Mouse (Mus musculus): Measurements from ENCODE around the gene Ugt3a2. TPM values are rescaled to one million over a fixed set of nuclear protein-coding genes. Genes with fewer than 3 reads are reported as not detected.
A peak's percentile ranks its signal among the peaks of the same experiment; 100 is the strongest.

Gene Ugt3a2
- polyA plus RNA-seq, 1 experiment from 2014 or later, result 9.8 TPM

GRCm38 (mm10) chr15:9348739-9349138 is 13.4 kb downstream of the Ugt3a2 start:
- H3K4me3 ChIP-seq (ENCODE audit: low read depth, low read length), result no peak overlapping the region
- no peaks in the 10 kb centered on the region for H3K9me3 ChIP-seq (ENCODE audit: low read length)
- DNase-seq (no peak), ATAC-seq (no peak)
- no peak overlapping the region for H3K27ac ChIP-seq (ENCODE audit: low read depth)
- H3K36me3 ChIP-seq (replicated peaks; ENCODE audit: insufficient read depth, low read length), result no peaks in the 10 kb centered on the region
- H3K4me2 ChIP-seq (ENCODE audit: low read depth, low read length), result no peak overlapping the region
- no peak for TF ChIP-seq EP300 (IDR thresholded peaks at IDR 0.05; ENCODE audit: low read depth)
- TF ChIP-seq CTCF (IDR thresholded peaks at IDR 0.05; ENCODE audit: low read depth), result peak; percentile 19; the same call in 1 of the 2 replicates
- WGBS (ENCODE audit: insufficient replicate concordance), result 42% methylated on average over 3 of the region's 3 CpGs
- no peaks in the 10 kb centered on the region for H3K4me1 ChIP-seq (ENCODE audit: insufficient read depth)
- no peak overlapping the region for H3K9ac ChIP-seq (replicated peaks)
- no peaks in the 10 kb centered on the region for H3K27me3 ChIP-seq (ENCODE audit: insufficient read depth, low read length)

- Histone ChIP-seq H3K4me1 (ENCODE audit: insufficient read depth) (no peaks in the 10 kb centered on the region), H3K4me3 (ENCODE audit: low read depth, low read length) (no peak overlapping the region), H3K9me3 (ENCODE audit: low read length) (no peaks in the 10 kb centered on the region), H3K4me2 (ENCODE audit: low read depth, low read length) (no peak overlapping the region), H3K9ac (replicated peaks) (no peak overlapping the region), H3K27ac (ENCODE audit: low read depth) (no peak overlapping the region), H3K36me3 (replicated peaks; ENCODE audit: insufficient read depth, low read length) (no peaks in the 10 kb centered on the region), H3K27me3 (ENCODE audit: insufficient read depth, low read length) (no peaks in the 10 kb centered on the region)
- no peak for DNase-seq
- WGBS (ENCODE audit: insufficient replicate concordance), result 63% methylated on average over 2 of the region's 2 CpGs
- no peak for TF ChIP-seq EP300 (IDR thresholded peaks at IDR 0.05; ENCODE audit: low read depth)
- peak; percentile 45 for TF ChIP-seq CTCF (IDR thresholded peaks at IDR 0.05; ENCODE audit: low read depth)
- no peak for ATAC-seq
Measured at GRCm38 (mm10) chr15:9362801-9363200, 27.5 kb downstream of the Ugt3a2 start.

- no peak overlapping the region for H3K4me3 ChIP-seq (ENCODE audit: low read depth, low read length)
- H3K9me3 ChIP-seq (ENCODE audit: low read length), result no peaks in the 10 kb centered on the region
- H3K27me3 ChIP-seq (ENCODE audit: insufficient read depth, low read length), result no peaks in the 10 kb centered on the region
- no peaks in the 10 kb centered on the region for H3K4me1 ChIP-seq (ENCODE audit: insufficient read depth)
- no peaks in the 10 kb centered on the region for H3K36me3 ChIP-seq (replicated peaks; ENCODE audit: insufficient read depth, low read length)
- TF ChIP-seq CTCF (IDR thresholded peaks at IDR 0.05; ENCODE audit: low read depth), result no peak
- no peak for TF ChIP-seq EP300 (IDR thresholded peaks at IDR 0.05; ENCODE audit: low read depth)
- H3K27ac ChIP-seq (ENCODE audit: low read depth), result no peak overlapping the region
- H3K4me2 ChIP-seq (ENCODE audit: low read depth, low read length), result no peak overlapping the region
- 79% methylated on average over 3 of the region's 3 CpGs for WGBS (ENCODE audit: insufficient replicate concordance)
- ATAC-seq (no peak), DNase-seq (no peak)
- H3K9ac ChIP-seq (replicated peaks), result no peak overlapping the region
Measured at GRCm38 (mm10) chr15:9368774-9369173, 33.4 kb downstream of the Ugt3a2 start.

- TF ChIP-seq CTCF (IDR thresholded peaks at IDR 0.05; ENCODE audit: low read depth), result no peak
- TF ChIP-seq EP300 (IDR thresholded peaks at IDR 0.05; ENCODE audit: low read depth), result no peak
- Histone ChIP-seq H3K4me3 (ENCODE audit: low read depth, low read length) (no peak overlapping the region), H3K27ac (ENCODE audit: low read depth) (no peak overlapping the region), H3K36me3 (replicated peaks; ENCODE audit: insufficient read depth, low read length) (no peaks in the 10 kb centered on the region), H3K4me2 (ENCODE audit: low read depth, low read length) (no peak overlapping the region), H3K27me3 (ENCODE audit: insufficient read depth, low read length) (no peaks in the 10 kb centered on the region), H3K9ac (replicated peaks) (no peak overlapping the region), H3K4me1 (ENCODE audit: insufficient read depth) (no peaks in the 10 kb centered on the region), H3K9me3 (ENCODE audit: low read length) (no peaks in the 10 kb centered on the region)
- no peak for DNase-seq
- 70% methylated on average over 7 of the region's 7 CpGs for WGBS (ENCODE audit: insufficient replicate concordance)
- ATAC-seq, result no peak
Measured at GRCm38 (mm10) chr15:9376281-9376680, 40.9 kb downstream of the Ugt3a2 start.

GRCm38 (mm10) chr15:9409475-9409874 is 74.1 kb downstream of the Ugt3a2 start:
- H3K36me3 ChIP-seq (replicated peaks; ENCODE audit: insufficient read depth, low read length), result no peaks in the 10 kb centered on the region
- no peak overlapping the region for H3K4me3 ChIP-seq (ENCODE audit: low read depth, low read length)
- no peaks in the 10 kb centered on the region for H3K9me3 ChIP-seq (ENCODE audit: low read length)
- H3K4me2 ChIP-seq (ENCODE audit: low read depth, low read length), result no peak overlapping the region
- no peak overlapping the region for H3K9ac ChIP-seq (replicated peaks)
- no peak for ATAC-seq
- no peak for TF ChIP-seq EP300 (IDR thresholded peaks at IDR 0.05; ENCODE audit: low read depth)
- TF ChIP-seq CTCF (IDR thresholded peaks at IDR 0.05; ENCODE audit: low read depth), result no peak
- H3K4me1 ChIP-seq (ENCODE audit: insufficient read depth), result no peaks in the 10 kb centered on the region
- DNase-seq, result no peak
- H3K27me3 ChIP-seq (ENCODE audit: insufficient read depth, low read length), result no peaks in the 10 kb centered on the region
- 76% methylated on average over 3 of the region's 3 CpGs for WGBS (ENCODE audit: insufficient replicate concordance)
- H3K27ac ChIP-seq (ENCODE audit: low read depth), result no peak overlapping the region

Other genes with a start within 250 kb of the Ugt3a2 start
- 1.5 and 1.8 TPM in 2 replicates for gene Lmbrd2, start 195.0 kb upstream of the Ugt3a2 start, polyA plus RNA-seq (2015; fragmentation: Nextera tagmentation; extraction: Ambion mirVana)
- 6.0 and 6.4 TPM in 2 replicates for gene Skp2, start 180.1 kb upstream of the Ugt3a2 start, polyA plus RNA-seq (2015; fragmentation: Nextera tagmentation; extraction: Ambion mirVana)
- gene Ugt3a1, start 58.7 kb upstream of the Ugt3a2 start, polyA plus RNA-seq (2015; fragmentation: Nextera tagmentation; extraction: Ambion mirVana), result 0.92 and 0.94 TPM in 2 replicates
- 0.65 and 1.1 TPM in 2 replicates for gene Capsl, start 100.5 kb downstream of the Ugt3a2 start, polyA plus RNA-seq (2015; fragmentation: Nextera tagmentation; extraction: Ambion mirVana)
- gene Il7r, start 194.6 kb downstream of the Ugt3a2 start, polyA plus RNA-seq (2015; fragmentation: Nextera tagmentation; extraction: Ambion mirVana), result 3.7 and 5.4 TPM in 2 replicates

Measured in liver, postnatal 0 days (tissue).